Mouse (Mus musculus): Measurements from ENCODE around the gene H2afy2. TPM values are rescaled to one million over a fixed set of nuclear protein-coding genes. Genes with fewer than 3 reads are reported as not detected.

The H2afy2 gene
- under 1 TPM; 0.36 to 0.72 (median 0.55) TPM for total RNA-seq (2022)

DNA sequence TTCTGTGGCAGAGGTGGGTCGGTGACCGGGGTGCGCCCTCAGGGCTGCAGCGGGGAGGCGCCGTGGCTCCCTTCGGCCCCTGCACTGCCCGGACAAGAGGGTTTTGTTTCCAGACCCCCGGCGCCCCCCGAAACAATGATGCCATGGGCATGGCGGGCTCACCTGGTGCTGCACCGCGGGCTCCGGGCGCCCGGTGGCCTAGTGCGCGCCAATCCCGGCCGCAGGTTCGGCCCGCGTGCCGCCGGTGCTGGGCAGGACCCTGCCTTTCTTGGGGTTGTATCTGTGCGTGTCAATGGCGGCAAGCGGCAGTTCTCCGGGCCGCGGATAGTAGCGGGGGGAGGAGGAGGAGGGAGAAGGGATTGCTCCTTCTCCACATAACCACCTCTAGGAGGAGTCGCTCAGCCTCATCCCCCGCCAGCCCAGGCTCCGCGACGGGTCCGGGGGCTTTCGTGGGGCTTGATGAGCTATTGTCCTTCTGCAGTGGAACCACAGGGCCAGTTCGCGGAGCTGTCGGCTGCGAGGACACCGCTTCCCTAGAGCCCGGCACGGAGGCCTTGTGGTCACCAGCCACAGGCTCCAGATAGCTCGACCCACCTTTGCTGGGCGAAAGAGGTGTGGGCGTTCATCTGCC is at the start of gene H2afy2:
TSS of gene H2afy2 (minus strand) at position 527 of the 631 bp plus-strand sequence.
- DNase-seq (ENCODE audit: low spot score in 2 of 2), result peak in 1 of 2 experiments; percentile 18

DNA sequence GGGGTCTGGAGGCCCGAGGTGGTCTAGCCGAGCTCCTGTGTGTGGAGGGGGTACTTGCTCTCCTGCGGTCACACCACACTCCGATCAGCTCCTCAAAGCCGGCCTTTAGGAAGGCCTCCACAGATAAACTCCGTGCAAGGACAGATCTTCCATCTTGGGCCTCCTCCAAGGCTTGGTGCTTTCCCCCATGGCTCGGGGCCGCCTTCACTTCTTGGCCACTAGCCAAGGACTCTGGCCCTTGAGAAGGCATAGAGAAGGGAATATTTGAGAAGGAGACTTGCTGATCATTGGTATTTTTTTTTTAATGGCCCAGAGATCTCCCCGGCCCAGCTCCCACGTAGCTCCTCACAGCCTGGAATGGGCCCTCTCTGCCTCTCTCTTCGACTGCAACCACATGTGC is 48.8 kb upstream of the H2afy2 start:
- DNase-seq (ENCODE audit: low spot score in 2 of 2), result no peak

DNA sequence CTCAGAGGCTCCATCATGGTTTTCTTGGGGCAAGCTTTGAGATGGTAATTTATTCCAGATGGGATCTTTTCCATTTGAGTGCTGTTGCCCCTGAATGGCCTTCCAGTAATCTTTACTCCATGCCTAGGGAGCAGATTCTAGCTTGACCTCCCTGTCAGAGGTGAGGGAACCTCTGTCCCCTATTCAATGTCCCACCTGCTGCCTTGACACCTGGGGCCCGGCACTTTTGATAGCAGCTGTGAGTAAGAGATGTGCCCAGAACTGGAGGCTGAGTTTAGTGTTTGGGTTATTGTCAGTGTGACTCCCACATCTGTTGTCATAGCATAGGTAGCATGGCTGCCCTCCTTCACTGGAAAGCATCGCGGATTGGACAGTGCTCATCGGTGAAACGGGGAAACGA is 47.8 kb upstream of the H2afy2 start:
- no peak for DNase-seq (ENCODE audit: low spot score in 2 of 2)

DNA sequence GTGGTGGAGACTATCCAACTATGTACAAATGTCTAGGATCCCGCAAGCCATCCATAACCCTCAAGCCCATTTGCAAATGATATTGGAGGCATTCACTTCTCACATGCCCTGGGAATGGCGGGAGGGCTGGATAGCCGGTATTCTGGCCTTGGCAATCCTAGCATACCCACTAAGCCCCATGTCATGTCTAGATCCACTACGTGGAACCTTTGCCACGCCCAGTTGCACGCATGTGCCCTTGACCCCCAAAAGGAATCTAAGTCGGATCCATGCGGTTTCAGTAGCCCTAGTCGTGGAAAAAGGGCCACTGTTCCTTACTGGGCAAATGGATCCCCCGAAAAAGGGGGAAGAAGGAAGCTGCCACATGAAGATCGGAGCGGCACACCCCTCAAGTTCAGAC is 47.3 kb upstream of the H2afy2 start:
- DNase-seq (ENCODE audit: low spot score in 2 of 2), result no peak

DNA sequence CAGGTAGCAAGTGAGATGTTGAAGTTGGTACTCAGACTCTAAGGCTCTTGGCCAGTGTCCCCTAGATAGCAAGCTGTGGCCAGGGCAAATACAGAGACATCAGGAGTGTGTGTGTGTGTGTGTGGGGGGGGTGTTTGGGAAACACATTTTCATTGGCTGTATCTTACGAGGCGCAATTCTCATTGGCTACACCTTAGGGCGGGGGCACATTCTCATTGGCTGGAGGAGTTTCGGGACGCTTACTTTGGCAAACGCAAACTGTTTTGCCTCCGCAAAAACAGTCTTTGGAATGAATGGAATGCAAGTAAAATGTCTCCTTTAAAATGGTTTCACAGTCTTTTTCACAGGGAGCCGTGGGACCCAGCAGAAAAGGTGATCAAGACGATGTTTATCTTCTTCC is 46.9 kb upstream of the H2afy2 start:
- no peak for DNase-seq (ENCODE audit: low spot score in 2 of 2)

DNA sequence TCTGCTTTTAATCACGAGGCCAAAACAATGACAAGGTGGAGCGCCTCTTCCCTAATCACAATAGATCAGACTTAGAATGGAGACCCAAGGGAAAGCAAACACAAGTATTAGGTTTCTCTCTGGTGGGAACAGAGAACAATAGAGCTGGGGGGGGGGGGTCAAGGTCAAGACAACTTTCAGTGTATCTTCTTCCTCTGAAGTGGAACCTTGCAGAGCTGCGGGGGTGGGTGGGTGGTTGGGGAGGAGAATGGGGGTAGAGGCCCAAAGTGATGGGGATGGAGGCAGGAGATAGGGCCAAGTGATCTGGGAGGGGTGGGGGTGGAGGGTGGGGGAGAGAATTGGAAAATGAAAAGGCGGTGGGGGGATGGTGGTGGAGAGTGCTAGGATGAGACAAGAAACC is 45.1 kb upstream of the H2afy2 start:
- DNase-seq (ENCODE audit: low spot score in 2 of 2), result no peak

DNA sequence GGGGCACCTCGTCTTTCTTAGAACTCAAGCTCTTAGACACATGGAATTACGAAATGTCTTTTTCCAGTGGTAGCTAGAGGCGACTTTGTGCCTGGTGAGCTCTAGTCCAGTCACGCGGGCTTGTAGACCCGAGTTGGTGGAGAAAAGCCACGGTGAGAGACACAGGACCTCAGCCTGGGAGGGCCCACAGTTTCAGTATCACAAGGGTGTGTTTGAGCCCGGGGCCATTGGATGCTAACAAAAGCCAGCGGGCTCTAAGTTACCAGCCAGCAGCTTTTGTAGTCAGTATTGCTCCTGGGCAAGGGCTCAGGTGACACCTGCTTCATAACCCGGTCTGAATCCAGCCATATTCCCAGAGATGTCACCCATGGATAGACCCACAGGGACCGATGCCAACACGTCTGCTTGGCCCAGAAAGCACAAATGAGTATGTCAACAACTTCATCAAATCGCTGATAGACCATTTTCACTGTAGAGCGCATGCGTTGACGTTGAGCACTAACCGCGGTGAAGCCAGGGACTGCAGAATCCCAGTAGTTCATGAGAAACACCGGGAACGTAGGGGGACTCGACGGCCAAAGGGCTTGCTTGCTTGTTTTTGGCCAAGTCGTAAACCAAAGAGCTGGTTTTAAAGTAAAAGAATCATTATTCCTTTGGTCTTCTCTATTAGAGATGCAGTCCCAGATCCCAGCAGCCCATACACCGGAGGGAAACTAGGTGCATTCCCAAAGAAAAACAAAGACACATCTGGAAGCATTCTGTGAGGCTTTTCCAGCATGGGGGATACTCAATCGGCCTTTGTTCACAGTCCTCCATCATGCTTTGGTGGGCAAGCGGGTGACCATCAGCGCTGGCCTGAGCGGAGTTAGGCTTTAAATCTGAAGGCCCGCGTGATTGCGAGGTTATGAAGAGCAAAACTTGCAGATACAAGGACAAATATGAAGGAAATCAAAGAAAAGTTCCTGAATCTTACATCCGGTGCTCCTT is 44.3 kb upstream of the H2afy2 start:
- DNase-seq (ENCODE audit: low spot score in 2 of 2), result no peak

DNA sequence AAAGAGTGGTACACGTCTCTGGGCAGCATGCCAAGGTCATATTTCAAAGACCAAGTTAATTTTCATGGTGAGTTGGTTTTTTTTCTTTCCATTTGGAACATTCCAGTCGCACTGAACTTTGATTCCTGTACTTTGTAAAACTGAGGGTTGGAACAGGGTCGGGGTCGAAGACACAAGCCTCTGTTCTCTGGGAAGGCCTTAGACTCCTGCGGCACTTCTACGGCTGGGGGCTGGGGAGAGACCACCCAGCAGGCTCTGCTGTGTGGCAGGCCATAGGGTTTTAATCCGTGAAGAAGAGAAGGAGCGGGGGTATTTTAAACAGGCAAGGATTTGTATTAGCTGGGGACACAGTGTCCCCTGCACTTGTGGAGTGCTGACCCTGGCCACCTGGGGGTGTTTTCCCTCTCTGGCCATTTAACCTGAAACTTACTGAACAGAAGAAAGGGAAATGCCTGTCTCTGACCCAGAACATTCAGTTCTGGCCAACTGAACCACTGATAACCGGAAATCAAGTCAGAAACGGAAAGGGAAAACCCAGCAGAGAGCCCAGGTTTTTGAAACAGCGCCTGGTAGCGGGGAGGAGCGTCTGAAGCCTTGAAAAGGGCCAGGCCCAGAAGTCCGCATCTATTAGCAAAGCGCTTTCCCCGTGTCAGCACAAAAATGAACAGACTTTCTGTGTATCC is 42.9 kb upstream of the H2afy2 start:
- DNase-seq (ENCODE audit: low spot score in 2 of 2), result no peak

DNA sequence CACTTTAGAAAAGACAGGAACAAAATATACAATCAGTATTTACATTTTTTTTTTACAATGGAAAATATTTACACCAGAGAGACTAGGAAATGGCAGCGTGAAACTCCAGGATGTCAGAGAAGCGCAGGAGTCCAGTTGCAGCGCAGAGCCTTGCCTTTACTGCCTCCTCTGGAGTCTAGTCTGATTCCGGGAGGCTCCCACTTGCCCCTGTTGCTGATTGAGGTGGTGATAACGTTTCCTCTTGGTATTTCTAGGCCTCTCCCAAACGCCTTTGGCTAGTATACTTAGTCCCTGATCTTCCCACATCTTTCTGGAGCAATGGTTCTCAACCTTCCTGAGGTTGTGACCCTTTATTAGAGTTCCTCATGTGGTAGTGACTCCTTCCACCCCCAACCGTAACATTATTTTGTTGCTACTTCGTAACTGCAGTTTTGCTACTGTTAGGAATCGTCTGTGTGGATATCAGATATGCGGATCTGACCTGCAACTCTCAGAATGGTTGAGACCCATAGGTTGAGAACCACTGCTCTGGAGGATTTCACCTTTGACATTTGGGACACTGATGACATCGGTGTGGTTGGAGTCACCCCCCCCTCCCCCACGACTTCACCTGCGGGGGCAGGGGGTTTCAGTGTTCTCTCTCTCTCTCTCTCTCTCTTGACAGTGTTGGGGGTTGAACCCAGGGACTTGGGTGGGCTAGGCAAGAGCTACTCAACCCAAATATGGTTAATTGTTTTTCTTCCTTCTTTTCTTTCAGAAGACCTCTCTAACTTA is 42.2 kb upstream of the H2afy2 start:
- no peak for DNase-seq (ENCODE audit: low spot score in 2 of 2)

DNA sequence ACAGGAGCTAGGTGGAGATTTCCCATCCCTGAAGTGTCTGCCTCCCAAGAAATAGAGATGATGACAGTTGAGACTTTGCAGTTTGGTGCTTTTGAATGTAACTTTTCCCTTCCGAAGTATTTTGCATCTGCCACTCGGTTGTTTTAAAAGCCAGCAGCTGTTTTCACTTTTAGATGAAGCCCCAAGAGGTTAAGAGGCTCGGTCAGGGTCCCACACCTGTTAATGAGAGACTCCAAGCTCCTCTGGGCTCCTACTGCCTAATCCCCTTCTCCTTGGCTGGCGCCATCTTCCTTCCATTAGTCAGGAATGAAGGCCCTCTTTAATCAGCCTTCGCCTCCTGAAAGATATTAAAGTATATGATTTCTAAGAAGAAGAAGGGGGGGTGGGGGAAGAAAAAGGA is 41.6 kb upstream of the H2afy2 start:
- DNase-seq (ENCODE audit: low spot score in 2 of 2), result no peak

DNA sequence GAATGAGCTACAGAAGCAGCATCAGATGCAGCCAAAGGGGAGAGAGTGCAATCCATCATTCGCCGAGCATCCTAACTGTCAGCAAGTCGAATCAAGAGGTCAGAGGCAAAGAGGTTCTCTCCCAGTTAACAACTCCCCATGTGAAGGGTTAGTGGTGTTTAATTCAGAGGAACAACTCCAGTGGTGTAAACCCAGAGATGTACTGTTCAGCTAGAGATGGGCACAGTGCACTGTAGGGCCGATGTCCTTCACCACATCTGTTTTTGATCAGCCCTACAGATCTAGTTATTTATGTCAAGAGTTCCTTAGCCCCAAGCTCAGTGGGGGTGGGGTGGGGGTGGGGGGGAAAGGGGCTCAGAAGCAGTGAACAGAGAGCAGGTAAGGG is 39.8 kb upstream of the H2afy2 start:
- DNase-seq (ENCODE audit: low spot score in 2 of 2), result no peak

DNA sequence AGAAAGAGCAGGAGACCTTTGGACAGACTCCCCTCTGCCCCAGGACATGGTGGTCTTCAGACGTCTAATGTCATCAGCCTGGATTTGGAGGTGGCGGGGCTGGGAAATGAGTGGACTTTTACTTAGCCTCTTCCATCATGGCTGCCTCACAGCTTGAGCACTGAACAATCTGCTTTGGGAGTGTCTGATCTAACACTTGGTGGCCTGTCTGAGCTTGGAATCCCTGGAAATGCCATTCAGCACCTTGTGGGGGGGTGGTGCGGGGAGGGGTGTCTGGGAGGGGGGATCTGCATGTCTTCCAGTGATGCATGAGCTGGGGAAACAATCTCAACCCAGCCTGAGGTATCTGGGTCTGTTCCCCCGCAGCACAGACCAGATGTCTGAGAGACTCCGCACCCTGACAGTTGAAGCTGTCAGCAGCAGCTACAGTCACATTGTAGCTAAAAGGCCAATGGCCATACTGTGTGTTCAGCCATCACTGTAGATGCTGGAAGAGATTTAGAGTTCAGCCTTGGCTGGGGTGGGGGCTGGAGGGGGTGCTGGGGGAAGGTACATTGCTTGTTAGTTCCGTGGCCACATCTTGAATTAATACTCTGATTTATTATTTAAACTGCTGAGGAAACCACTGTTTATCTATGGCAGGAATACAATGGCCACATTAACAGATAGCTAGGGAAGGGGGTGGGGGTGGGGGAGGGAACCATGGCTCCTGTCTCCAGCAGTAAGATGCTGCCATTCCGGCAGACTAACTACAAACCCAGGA is 39.2 kb upstream of the H2afy2 start:
- DNase-seq (ENCODE audit: low spot score in 2 of 2), result no peak

DNA sequence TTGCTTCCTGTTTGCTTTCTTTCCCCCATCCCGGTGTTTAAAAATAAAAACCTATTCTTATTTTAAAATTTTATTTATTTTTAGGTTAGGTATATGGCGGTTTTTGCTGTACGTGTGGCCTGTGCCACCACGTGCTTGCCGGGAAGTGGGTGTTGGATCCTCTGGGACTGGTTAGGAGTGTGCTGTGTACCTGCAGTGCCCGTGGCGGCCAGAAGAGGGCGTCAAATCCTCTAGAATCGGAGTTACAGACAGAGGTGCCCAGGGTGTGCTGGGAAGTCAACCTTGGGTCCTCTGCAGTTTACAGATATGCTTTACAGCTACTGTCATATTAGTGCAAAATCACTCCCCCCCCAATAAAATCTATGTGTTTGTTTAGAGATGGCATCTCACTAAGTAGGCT is 36.1 kb upstream of the H2afy2 start:
- no peak for DNase-seq (ENCODE audit: low spot score in 2 of 2)

DNA sequence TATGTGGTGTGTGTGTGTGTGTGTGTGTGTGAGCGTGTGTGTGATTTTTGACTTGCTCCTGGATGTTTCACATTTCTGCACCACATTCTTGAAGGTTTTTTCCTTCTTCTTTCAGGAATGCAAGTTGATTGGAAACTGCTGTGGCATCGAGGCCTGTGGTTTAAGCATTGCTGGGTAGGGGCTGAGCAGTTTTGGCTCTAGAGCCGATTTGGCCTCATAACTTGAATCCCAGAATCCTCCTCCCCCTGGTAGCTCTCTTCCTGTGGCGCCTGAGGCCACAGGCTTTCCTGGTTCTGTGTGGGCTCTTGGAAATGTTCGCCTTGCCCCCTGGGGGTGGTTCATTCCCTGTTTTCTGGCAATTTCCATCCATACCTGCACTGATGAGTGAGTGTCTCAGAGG is 28.0 kb upstream of the H2afy2 start:
- DNase-seq (ENCODE audit: low spot score in 2 of 2), result no peak

DNA sequence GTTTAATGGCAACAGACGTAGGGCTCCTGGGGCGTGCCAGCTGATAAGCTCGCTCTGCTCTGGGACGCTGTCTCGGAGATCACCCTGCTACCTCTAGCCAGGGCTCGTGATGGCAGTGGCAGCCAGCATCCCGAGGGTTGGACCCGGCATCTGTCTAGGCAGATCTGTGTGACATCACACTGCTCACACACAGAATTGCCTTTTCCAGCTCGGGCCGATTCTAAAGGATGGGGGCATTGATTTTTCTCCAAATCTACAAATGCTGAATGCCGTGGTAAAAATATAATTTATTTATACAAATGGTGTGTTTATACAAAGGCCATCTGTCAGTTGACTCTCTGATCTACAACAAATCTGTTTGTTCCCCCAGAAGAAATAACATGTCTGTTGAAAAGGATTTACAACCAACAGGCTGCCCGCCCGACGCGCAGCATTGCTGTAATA is 14.2 kb upstream of the H2afy2 start:
- no peak for DNase-seq (ENCODE audit: low spot score in 2 of 2)

DNA sequence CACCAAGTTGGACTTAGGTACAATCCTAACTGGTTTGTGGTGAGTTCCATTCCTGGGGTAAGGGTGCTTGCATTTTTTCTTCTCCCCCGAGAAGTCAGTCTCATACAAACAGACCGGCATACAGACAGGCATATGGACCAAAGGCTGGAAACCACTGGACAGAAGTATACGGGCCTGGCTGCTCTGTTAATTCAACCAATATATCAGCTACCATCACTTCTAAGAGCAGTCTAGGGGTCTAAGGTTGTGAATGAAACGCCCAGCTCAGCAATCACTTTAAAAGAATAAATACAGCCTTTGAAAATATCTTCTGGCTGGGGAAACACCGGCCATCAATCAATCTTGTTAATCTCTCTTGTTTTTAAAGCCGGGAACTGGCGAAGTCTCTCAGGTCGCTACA is 11.5 kb upstream of the H2afy2 start:
- no peak for DNase-seq (ENCODE audit: low spot score in 2 of 2)

DNA sequence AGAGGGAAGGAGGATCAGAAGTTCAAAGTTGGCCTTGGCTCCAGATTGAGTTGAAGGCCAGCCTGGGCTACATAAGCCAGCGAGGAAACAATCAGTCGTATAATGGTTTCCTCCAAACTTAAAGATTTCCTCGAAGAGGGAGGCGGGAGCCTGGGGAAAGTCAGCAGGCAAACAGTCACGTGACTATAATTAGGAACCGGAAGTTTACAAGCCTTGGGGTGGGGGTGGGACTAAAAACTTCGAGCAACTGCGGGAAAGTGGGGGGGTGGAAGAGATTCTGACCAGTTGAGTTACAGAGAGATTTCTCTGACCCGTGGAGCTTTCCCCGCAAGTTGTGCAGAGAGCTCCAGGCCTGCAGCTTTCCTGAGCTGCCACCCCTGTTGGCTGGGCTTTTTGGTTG is 11.0 kb upstream of the H2afy2 start:
- no peak for DNase-seq (ENCODE audit: low spot score in 2 of 2)

DNA sequence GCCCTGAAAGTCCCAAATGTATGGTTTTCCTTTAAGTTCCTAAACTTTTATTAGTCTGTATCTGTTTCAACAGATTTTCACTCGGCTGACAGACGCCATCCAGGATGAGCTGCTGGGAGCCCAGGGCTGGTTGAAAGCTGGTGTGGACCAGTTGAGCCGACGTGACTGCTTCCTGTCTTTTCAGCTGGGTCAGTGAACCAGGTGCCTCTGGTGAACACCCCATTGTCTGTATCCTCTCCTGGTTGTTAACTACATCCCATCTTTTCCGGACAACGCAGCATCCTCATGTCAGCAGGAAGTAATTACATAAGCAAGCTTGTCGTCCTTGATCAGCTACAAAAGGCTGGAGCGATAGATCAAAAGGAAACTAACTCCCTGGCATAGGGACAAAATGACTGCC is 9.1 kb upstream of the H2afy2 start:
- no peak for DNase-seq (ENCODE audit: low spot score in 2 of 2)

DNA sequence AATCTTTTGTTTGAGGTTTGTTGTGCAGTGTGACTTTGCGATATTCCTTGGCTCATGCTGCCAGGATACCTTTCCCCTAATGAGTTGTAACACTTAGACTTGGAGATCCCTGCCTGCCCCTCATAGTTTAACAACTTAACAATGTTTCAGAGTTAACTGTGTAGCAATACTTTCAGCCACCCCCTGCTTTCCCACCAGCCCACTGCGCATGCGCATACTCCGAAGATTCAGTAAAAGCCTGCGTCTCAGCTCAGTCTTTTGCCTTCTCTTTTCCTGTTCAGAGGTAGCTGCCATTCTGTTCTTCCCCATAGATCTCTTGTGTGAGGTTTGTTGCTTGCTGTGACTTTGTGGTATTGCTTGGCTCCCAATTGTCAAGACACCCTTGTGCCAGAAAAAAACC is 4.6 kb upstream of the H2afy2 start:
- no peak for DNase-seq (ENCODE audit: low spot score in 2 of 2)

DNA sequence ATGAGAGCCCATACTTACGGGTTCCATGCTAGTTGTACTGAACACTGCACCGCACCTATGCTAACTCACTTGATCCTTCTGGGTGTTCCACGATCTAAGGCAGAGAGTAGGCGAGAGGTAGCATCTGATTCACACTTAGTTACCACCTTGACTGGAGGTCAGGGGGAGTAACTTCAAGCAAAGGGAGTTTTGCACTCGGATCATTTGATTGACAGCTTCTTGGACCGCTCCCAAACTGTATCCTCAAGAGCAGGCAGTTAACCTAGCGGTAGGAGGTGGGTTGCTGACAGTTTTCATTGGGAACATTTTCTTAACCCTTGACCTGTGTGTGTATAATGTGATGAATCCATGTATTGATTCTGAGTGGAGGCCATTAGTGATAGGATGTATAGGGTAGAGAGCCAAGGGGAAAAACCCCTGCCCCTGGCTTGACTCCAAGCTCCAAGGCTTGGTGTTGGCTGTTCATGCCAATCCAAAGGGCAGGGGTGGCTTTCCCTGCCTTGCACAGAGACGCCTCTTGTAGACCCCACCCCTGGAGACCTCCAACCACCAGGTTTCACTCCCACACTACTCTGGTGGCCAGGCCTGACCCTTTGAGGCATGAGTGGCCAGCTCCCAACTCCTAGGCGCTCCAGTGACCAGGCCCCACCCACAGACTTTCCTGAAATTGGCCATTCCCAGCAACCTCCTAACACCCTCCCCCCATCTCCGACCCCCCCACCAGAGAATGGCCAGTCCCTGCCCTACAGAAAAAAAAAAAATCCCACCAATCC is 3.8 kb upstream of the H2afy2 start:
- DNase-seq (ENCODE audit: low spot score in 2 of 2), result no peak
